Mouse (Mus musculus): ENCODE results near the gene Vmn1r152. TPM values are rescaled to one million over a fixed set of nuclear protein-coding genes. Genes with fewer than 3 reads are reported as not detected.

Gene Vmn1r152
- not detected for total RNA-seq (2023)

DNA sequence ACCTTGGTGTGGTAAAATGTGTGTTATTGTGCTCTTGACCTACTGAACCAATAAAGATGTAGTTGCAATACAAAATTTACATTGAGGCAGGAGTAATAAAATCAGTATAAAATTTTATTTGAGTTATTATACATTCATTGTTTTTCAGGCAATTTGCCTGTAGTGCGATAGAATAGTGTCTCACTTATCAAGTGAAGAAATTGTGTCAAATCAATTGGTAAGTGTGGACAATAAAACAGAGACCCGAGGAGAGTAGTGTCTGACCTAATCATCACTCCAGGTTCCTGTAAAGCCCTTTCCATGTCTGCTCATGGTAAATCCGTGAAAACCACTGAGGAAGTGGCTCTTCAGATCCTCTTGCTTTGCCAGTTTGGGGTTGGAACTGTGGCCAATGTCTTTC lies at the start of gene Vmn1r152:
Gene Vmn1r152 (plus strand): TSS at position 301 of the 400 bp plus-strand sequence.

GRCm38 (mm10) chr7:22499578-22499977 lies 23.2 kb upstream of the Vmn1r152 start, which contains the start of gene Vmn1r151:
Gene Vmn1r151 (minus strand): TSS chr7:22499678.

DNA sequence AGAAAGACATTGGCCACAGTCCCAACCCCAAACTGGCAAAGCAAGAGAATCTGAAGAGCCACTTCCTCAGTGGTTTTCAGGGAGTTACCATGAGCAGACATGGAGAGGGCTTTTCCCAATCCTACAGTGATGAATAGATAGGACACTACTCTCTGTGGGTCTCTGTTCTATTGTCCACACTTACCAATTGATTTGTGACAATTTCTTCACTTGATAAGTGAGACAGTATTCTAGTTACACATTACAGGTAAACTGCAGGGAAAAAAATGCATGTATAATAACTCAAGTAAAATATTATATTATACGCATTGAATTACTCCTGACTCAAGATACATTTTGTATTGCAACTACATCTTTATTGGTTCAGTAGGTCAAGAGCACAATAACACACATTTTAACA lies 12.0 kb downstream of the Vmn1r152 start, which contains the start of gene Gm8677:
Gene Gm8677 (minus strand): TSS at position 101 of the 400 bp plus-strand sequence.

DNA sequence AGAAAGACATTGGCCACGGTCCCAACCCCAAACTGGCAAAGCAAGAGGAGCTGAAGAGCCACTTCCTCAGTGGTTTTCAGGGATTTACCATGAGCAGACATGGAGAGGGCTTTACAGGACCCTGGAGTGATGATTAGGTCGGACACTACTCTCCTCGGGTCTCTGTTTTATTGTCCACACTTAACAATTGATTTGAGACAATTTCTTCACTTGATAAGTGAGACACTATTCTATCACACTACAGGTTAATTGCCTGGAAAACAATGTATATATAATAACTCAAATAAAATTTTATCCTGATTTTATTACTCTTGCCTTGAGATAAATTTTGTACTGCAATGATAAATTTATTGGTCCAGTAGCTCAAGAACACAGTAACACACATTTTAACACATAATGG lies 42.5 kb downstream of the Vmn1r152 start, which contains the start of gene Gm4201:
Gene Gm4201 (minus strand): TSS at position 101 of the 400 bp plus-strand sequence.

Other genes with a start within 250 kb of the Vmn1r152 start
- not detected for gene Gm4187, start 193.2 kb upstream of the Vmn1r152 start, total RNA-seq (2023)
- gene Gm8660, start 151.9 kb upstream of the Vmn1r152 start, total RNA-seq (2023): not detected
- gene Vmn1r148, start 109.4 kb upstream of the Vmn1r152 start, total RNA-seq (2023): not detected
- gene Vmn1r149, start 84.7 kb upstream of the Vmn1r152 start, total RNA-seq (2023): not detected
- gene Gm10665, start 58.9 kb upstream of the Vmn1r152 start, total RNA-seq (2023): not detected
- not detected for gene Vmn1r151, start 23.3 kb upstream of the Vmn1r152 start, total RNA-seq (2023)
- gene Gm8677, start 11.9 kb downstream of the Vmn1r152 start, total RNA-seq (2023): not detected
- gene Gm4201, start 42.4 kb downstream of the Vmn1r152 start, total RNA-seq (2023): not detected
- gene Gm4565, start 65.2 kb downstream of the Vmn1r152 start, total RNA-seq (2023): not detected
- gene Vmn1r155, start 135.1 kb downstream of the Vmn1r152 start, total RNA-seq (2023): not detected
- not detected for gene Gm8693, start 169.3 kb downstream of the Vmn1r152 start, total RNA-seq (2023)
- gene Gm4567, start 196.7 kb downstream of the Vmn1r152 start, total RNA-seq (2023): not detected
- not detected for gene Vmn1r157, start 238.7 kb downstream of the Vmn1r152 start, total RNA-seq (2023)

Data from neutrophil, adult 83 days (primary cell).